Mouse (Mus musculus) naive thymus-derived CD4-positive, alpha-beta T cell, adult 2 months (primary cell): Measurements from ENCODE around the gene Tmem203.
"Not testable (repeated sequence)": the region's sequence is repeated elsewhere in the genome, so short reads cannot be mapped to it uniquely, and the experiment has no call there.

ENCODE experiments used
- DNase-seq: peaks from one replicate; pipeline ENCODE4 v3.0.0-alpha.2; 2011; ENCODE audit warnings: low read depth

The Tmem203 gene

DNA sequence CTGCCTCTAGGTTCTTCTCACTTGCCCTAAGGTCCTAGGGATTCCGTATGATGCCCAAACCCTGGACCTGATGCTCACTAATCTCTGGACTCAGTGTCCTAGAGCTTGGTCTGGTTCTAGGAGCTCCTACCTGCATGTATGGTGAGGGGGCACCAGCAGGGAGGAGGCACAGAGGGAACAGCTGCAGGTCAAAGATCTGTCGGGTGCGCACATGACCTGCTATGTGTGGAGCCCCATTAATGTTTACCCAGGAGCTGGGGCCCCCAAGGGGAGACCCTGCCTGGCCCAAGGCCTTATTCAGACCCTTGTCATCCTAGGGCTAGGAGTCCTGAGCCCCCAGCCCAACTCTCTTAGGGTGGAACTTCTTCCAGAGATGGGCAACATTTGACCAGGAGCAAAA is 21.2 kb upstream of the Tmem203 start, which contains the start of gene Slc34a3:
Gene Slc34a3 (minus strand): TSS at position 315 of the 400 bp plus-strand sequence.
- no peak for DNase-seq

GRCm38 (mm10) chr2:25234551-25235220 is 20.6 kb upstream of the Tmem203 start:
- no peak for DNase-seq

- no peak for DNase-seq
These were observed 18.6 kb upstream of the Tmem203 start, which contains the start of gene Rnf224 for GRCm38 (mm10) chr2:25236614-25237013. Gene Rnf224, minus strand, starts transcription at chr2:25236787.

- no peak for DNase-seq
These were observed 17.7 kb upstream of the Tmem203 start for GRCm38 (mm10) chr2:25237522-25237921.

GRCm38 (mm10) chr2:25238106-25238505 is 17.1 kb upstream of the Tmem203 start:
- no peak for DNase-seq

GRCm38 (mm10) chr2:25239766-25240165 is 15.5 kb upstream of the Tmem203 start:
- no peak for DNase-seq

- no peak for DNase-seq
These were observed 14.9 kb upstream of the Tmem203 start for GRCm38 (mm10) chr2:25240310-25240709.

DNA sequence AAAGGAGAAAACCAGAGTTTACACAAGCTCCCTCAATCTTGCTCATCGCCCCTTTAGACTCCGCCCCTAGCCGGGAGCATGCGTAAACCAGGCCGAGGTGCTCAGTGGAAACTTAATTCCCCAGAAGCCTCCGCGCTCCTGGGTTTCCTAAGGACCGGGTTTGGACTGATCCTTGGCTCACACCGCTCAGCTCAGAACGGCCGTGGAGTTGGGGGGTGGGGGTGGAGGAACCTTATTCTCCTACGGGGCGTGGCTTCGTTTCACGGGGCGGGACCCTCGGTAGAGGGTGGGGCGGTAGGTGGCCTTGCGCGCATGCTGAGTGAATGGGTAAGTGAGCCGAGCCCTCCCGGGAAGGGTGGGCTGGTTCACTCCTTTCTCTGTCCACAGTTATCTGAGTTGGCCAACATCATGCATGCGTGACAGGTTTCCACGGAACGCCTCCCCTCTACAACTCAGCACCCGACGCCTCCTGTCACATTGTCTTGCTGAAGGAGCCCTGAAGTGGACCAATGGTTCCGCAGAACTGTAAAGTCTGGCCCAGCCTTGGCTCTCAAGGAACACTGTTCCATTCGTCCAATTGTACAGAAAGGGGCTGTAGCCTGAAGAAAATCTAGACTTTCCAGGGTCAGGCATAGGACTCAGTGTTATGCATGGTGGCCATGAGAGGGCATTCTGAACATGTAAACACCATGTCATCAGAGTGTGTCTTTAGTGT is 14.4 kb upstream of the Tmem203 start:
- peak; percentile 75 for DNase-seq

DNA sequence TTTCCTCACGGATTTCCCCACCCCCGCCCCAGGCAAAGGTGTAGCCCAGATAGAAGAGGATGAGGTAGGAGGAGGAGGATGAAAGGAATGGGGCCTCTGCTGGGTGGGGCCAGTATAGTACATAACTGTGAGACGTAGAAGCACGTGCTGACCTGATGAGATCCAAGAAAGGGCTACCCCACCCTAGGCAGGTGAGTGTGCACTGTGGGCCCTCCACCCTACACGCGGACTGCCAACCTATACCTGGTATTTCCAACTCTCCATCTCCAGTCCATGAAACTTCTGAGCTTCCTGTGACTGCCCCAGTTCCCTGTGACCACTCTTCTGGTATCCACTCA is 13.8 kb upstream of the Tmem203 start:
- peak; percentile 45 for DNase-seq

DNA sequence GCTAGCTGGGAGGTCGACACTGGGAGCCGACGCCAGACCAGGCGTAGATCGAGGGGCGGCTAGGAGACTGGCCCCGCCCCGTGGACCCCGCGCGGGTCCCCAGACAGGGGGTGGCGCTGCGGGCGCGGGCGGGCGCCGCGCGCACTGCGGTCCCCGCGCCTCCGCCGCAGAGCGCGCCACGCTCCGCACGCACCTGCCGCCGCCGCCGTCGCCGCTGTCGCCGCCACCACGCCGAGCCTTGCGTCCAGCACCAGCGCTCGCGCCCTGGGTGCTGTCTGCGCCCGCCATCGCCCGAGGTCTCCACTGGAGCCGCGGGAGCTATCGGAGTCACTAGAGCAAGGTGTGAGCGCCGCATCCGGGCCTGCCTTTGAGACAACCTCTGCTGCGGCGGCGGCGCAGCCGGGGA is 13.1 kb upstream of the Tmem203 start, which contains the start of the genes Rnf208 and Cysrt1:
Gene Rnf208 (plus strand): TSS at position 155 of the 406 bp plus-strand sequence.
Gene Cysrt1 (minus strand): TSS at position 352 of the 406 bp plus-strand sequence.
- DNase-seq: peak; percentile 48

- DNase-seq: no peak
These were observed 11.9 kb upstream of the Tmem203 start for GRCm38 (mm10) chr2:25243342-25243741.

DNA sequence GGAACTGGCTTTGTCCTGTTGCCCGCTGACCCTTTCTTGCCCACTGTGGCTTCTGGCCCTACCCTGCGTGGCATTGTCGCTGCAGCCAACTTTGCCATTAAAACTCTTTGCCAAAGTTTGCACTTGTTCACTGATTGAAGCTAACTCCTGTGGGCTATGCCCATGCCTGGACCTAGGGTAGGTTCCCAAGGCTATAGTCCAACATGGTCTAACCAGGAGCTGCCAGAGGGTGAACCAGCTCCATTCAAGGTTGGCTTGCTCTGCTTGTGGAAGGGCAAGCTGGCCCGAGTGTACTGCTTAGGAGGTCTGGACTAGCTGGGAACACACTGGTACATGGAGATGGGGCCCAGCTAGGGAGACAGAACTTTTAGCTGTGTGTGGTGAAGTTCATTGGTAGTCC is 11.1 kb upstream of the Tmem203 start:
- DNase-seq: no peak

DNA sequence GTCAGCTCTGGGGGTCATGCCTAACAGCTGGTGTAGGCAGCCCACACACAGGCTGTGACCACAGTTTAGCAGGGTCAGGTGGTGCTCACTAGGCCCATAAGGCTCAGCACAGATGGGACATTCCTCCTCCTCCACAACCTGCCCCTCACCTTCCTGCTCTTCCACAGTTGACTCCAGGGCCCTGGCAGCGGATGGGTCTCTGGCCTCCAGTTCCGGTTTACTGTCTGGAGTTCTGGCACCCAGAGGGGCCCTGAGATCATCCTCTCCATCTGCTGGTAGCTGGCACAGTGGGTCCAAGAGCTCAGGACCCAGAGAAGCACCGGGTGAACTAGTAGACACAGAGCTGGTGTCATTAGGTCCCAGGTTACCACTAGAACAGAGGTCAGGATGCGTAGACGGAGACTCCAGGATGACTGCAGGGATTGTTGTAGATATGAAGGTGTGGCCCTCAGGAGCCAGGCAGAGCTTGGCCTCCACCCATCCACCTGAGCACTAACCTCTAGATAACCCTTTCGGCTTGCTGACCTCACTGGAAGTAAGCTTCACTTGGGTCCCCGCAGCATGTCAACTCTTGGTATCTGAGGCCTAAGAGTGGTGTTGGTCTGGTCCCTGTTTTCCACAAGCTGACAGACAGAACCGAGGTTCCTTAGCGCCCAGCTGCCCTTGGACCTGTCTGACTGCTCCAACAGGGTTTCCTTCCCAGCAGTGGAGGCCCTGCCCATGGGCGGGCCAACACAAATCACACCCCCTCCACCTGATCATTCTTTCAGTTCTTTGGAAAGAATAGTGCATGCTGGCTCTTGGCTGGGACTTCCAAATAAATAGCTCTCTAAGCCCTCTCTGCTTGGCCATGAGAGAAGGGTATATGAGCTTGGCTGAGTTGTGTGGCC is 8.8 kb upstream of the Tmem203 start, which contains the start of gene AL732309.1:
Gene AL732309.1 (minus strand): TSS at position 681 of the 890 bp plus-strand sequence.
- DNase-seq: no peak

- DNase-seq: peak; percentile 61
These were observed 2.9 kb upstream of the Tmem203 start for GRCm38 (mm10) chr2:25252331-25252730.

DNA sequence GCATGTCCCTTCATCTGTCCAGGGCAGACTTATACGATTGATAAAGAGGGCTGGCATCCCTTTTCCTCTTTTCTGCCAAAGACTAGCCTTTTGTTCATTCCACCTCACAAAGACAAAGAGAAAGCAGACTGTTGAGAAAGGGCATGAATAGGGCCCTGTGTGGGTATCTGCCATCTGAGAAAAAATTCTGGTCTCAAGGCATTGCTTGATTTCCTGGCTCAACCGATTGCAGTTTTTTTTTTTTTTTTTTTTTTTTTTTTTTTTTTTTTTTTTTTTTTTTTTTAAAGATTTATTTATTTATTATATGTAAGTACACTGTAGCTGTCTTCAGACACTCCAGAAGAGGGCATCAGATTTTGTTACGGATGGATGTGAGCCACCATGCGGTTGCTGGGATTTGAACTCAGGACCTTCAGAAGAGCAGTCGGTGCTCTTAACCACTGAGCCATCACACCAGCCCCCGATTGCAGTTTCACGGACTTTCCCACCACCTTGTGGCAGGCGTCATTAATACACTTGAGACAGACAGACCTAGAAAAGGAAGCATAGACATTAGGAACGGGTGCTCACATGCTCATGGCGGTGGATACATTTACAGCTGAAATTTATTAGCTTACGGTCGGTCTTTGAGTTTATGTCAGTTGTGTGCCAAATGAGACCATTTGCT is 1.3 kb downstream of the Tmem203 start:
- peak; percentile 78 for DNase-seq

DNA sequence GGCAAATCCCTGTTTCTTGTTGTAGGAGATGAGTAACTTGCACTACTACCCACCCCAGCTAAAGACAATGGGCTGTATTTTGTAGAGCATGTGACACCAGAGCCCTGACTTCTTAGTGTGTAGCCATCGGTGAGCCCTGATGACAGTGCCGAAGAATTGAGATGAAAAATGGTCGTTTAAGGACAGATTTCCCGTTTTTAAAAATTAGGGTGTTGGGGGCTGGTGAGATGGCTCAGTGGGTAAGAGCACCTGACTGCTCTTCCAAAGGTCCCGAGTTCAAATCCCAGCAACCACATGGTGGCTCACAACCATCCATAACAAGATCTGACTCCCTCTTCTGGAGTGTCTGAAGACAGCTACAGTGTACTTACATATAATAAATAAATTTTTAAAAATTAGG is 2.0 kb downstream of the Tmem203 start:
- not testable (repeated sequence) for DNase-seq

GRCm38 (mm10) chr2:25258887-25259286 is 3.6 kb downstream of the Tmem203 start:
- DNase-seq: peak; percentile 68

DNA sequence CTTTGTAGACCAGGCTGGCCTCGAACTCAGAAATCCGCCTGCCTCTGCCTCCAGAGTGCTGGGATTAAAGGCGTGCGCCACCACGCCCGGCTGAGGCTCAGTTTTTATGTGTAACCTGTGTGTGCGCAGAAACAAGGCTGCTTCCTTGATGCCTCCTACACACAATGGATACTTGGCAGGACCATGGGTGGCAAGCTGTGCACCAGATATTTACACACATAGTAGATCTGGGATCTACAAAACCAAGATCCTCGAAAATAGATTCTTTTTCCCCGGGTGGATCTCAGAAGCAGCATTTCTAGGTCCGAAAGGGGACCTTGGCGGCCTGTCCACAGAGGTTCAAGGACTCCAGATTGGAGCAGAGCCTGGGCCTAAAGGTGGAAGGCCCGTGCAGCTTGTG is 6.6 kb downstream of the Tmem203 start:
- no peak for DNase-seq

DNA sequence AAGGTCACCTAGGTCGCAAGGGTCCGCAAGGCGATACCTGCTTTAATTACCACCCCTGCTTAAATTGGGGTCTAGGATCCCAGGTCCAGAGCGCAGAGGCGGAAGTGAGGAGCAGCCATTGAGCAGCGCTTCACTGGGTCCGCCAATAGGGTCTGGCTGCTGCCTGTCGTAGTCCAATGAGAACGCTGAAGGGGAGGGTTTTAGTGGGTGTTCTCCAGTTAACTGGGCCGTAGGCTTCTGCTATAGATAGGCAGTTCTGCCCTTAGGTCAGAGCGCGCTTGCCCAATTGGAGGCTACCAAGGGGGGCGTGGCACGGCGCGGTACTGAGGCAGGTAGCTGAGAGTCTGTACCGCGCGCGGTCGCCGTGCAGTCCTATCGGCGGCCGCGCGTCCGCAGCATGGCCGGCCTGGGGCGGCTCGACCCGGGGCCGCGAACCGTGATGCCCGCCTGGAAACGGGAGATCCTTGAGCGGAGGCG is 7.1 kb downstream of the Tmem203 start, which contains the start of gene Tprn:
Gene Tprn (plus strand): TSS at position 328 of the 477 bp plus-strand sequence.
- DNase-seq: peak; percentile 95

- DNase-seq: peak; percentile 81
These were observed 7.8 kb downstream of the Tmem203 start for GRCm38 (mm10) chr2:25262795-25263622.
